Mouse (Mus musculus): ENCODE measurements at regions not wholly inside any gene's neighbourhood (a gene's known extent, or its start where the extent isn't known, plus 50 kb on each side); places are given as distances from the start of the nearest gene placed in this dataset.

- H3K4me1 ChIP-seq (replicated peaks; ENCODE audit: insufficient read depth, low read length): no peaks in the 10 kb centered on the region
- H3K9ac ChIP-seq (ENCODE audit: low read depth, low read length): no peak overlapping the region
- H3K4me2 ChIP-seq (ENCODE audit: low read length): peak overlapping the region; percentile 8; the same call in 1 of the 2 replicates
- H3K9me3 ChIP-seq (replicated peaks; ENCODE audit: low read length): no peaks in the 10 kb centered on the region
- no peak for DNase-seq (ENCODE audit: low spot score)
- H3K27ac ChIP-seq: no peak overlapping the region
- WGBS: 48% methylated on average over 14 of the region's 14 CpGs
- H3K27me3 ChIP-seq (ENCODE audit: insufficient read depth, low read length): no peaks in the 10 kb centered on the region
- ATAC-seq (replicated peaks; ENCODE audit: low FRiP score, low read depth): no peak
- no peak for TF ChIP-seq CTCF (IDR thresholded peaks at IDR 0.05; ENCODE audit: low read depth)
- H3K36me3 ChIP-seq (ENCODE audit: insufficient read depth, low read length): no peaks in the 10 kb centered on the region
- H3K4me3 ChIP-seq (replicated peaks; ENCODE audit: low read depth, low read length): no peak overlapping the region
Observed at GRCm38 (mm10) chr10:115708623-115709022, 108.0 kb upstream of the Tspan8 start.

GRCm38 (mm10) chr10:115713896-115714295 lies 102.7 kb upstream of the Tspan8 start:
- Histone ChIP-seq H3K4me2 (ENCODE audit: low read length) (no peak overlapping the region), H3K36me3 (ENCODE audit: insufficient read depth, low read length) (no peaks in the 10 kb centered on the region), H3K27me3 (ENCODE audit: insufficient read depth, low read length) (no peaks in the 10 kb centered on the region), H3K4me3 (replicated peaks; ENCODE audit: low read depth, low read length) (no peak overlapping the region), H3K4me1 (replicated peaks; ENCODE audit: insufficient read depth, low read length) (no peaks in the 10 kb centered on the region), H3K9me3 (replicated peaks; ENCODE audit: low read length) (no peaks in the 10 kb centered on the region), H3K27ac (no peak overlapping the region), H3K9ac (ENCODE audit: low read depth, low read length) (no peak overlapping the region)
- 45% methylated on average over 6 of the region's 6 CpGs for WGBS
- DNase-seq (ENCODE audit: low spot score) (peak; percentile 58), ATAC-seq (replicated peaks; ENCODE audit: low FRiP score, low read depth) (no peak)
- peak; percentile 59 for TF ChIP-seq CTCF (IDR thresholded peaks at IDR 0.05; ENCODE audit: low read depth)

GRCm38 (mm10) chr10:115716178-115716577 lies 100.5 kb upstream of the Tspan8 start:
- H3K4me2 ChIP-seq (ENCODE audit: low read length): no peak overlapping the region
- DNase-seq (ENCODE audit: low spot score): no peak

GRCm38 (mm10) chr10:115717064-115717463 lies 99.6 kb upstream of the Tspan8 start:
- H3K4me2 ChIP-seq (ENCODE audit: low read length): no peak overlapping the region
- ATAC-seq (replicated peaks; ENCODE audit: low FRiP score, low read depth) (no peak), DNase-seq (ENCODE audit: low spot score) (no peak)
- TF ChIP-seq CTCF (IDR thresholded peaks at IDR 0.05; ENCODE audit: low read depth): no peak
- no peak overlapping the region for H3K9ac ChIP-seq (ENCODE audit: low read depth, low read length)
- H3K27me3 ChIP-seq (ENCODE audit: insufficient read depth, low read length): no peaks in the 10 kb centered on the region
- no peaks in the 10 kb centered on the region for H3K9me3 ChIP-seq (replicated peaks; ENCODE audit: low read length)
- H3K27ac ChIP-seq: no peak overlapping the region
- no peaks in the 10 kb centered on the region for H3K36me3 ChIP-seq (ENCODE audit: insufficient read depth, low read length)
- no peak overlapping the region for H3K4me3 ChIP-seq (replicated peaks; ENCODE audit: low read depth, low read length)
- H3K4me1 ChIP-seq (replicated peaks; ENCODE audit: insufficient read depth, low read length): no peaks in the 10 kb centered on the region
- 91% methylated on average over 8 of the region's 8 CpGs for WGBS

More at GRCm38 (mm10) chr10:115716178-115716577, 100.5 kb upstream of the Tspan8 start:
- no peaks in the 10 kb centered on the region for H3K36me3 ChIP-seq (ENCODE audit: insufficient read depth, low read length)
- TF ChIP-seq CTCF (IDR thresholded peaks at IDR 0.05; ENCODE audit: low read depth): no peak
- H3K4me3 ChIP-seq (replicated peaks; ENCODE audit: low read depth, low read length): no peak overlapping the region
- H3K27me3 ChIP-seq (ENCODE audit: insufficient read depth, low read length): no peaks in the 10 kb centered on the region
- 28% methylated on average over 9 of the region's 9 CpGs for WGBS
- H3K9me3 ChIP-seq (replicated peaks; ENCODE audit: low read length): no peaks in the 10 kb centered on the region
- no peak overlapping the region for H3K27ac ChIP-seq
- no peaks in the 10 kb centered on the region for H3K4me1 ChIP-seq (replicated peaks; ENCODE audit: insufficient read depth, low read length)
- no peak overlapping the region for H3K9ac ChIP-seq (ENCODE audit: low read depth, low read length)
- ATAC-seq (replicated peaks; ENCODE audit: low FRiP score, low read depth): no peak

- Histone ChIP-seq H3K9ac (ENCODE audit: low read depth, low read length) (no peak overlapping the region), H3K27ac (no peak overlapping the region), H3K9me3 (replicated peaks; ENCODE audit: low read length) (no peaks in the 10 kb centered on the region), H3K27me3 (ENCODE audit: insufficient read depth, low read length) (no peaks in the 10 kb centered on the region), H3K4me2 (ENCODE audit: low read length) (no peak overlapping the region), H3K4me1 (replicated peaks; ENCODE audit: insufficient read depth, low read length) (no peaks in the 10 kb centered on the region), H3K36me3 (ENCODE audit: insufficient read depth, low read length) (no peaks in the 10 kb centered on the region), H3K4me3 (replicated peaks; ENCODE audit: low read depth, low read length) (no peak overlapping the region)
- no peak for ATAC-seq (replicated peaks; ENCODE audit: low FRiP score, low read depth)
- WGBS: 91% methylated on average over 3 of the region's 3 CpGs
- TF ChIP-seq CTCF (IDR thresholded peaks at IDR 0.05; ENCODE audit: low read depth): no peak
- no peak for DNase-seq (ENCODE audit: low spot score)
Observed at GRCm38 (mm10) chr10:115722589-115722988, 94.0 kb upstream of the Tspan8 start.

GRCm38 (mm10) chr10:115742634-115743347 lies 73.8 kb upstream of the Tspan8 start:
- Histone ChIP-seq H3K36me3 (ENCODE audit: insufficient read depth, low read length) (no peaks in the 10 kb centered on the region), H3K27ac (no peak overlapping the region), H3K4me3 (replicated peaks; ENCODE audit: low read depth, low read length) (no peak overlapping the region), H3K4me1 (replicated peaks; ENCODE audit: insufficient read depth, low read length) (no peaks in the 10 kb centered on the region), H3K9me3 (replicated peaks; ENCODE audit: low read length) (no peaks in the 10 kb centered on the region), H3K9ac (ENCODE audit: low read depth, low read length) (no peak overlapping the region), H3K27me3 (ENCODE audit: insufficient read depth, low read length) (no peaks in the 10 kb centered on the region), H3K4me2 (ENCODE audit: low read length) (no peak overlapping the region)
- ATAC-seq (replicated peaks; ENCODE audit: low FRiP score, low read depth): no peak
- DNase-seq (ENCODE audit: low spot score): no peak
- no peak for TF ChIP-seq CTCF (IDR thresholded peaks at IDR 0.05; ENCODE audit: low read depth)
- WGBS: 87% methylated on average over 10 of the region's 10 CpGs

- Histone ChIP-seq H3K9me3 (replicated peaks; ENCODE audit: low read length) (no peaks in the 10 kb centered on the region), H3K4me3 (replicated peaks; ENCODE audit: low read depth, low read length) (no peak overlapping the region), H3K27ac (no peak overlapping the region), H3K4me2 (ENCODE audit: low read length) (no peak overlapping the region), H3K4me1 (replicated peaks; ENCODE audit: insufficient read depth, low read length) (no peaks in the 10 kb centered on the region), H3K36me3 (ENCODE audit: insufficient read depth, low read length) (no peaks in the 10 kb centered on the region), H3K27me3 (ENCODE audit: insufficient read depth, low read length) (no peaks in the 10 kb centered on the region), H3K9ac (ENCODE audit: low read depth, low read length) (no peak overlapping the region)
- no peak for TF ChIP-seq CTCF (IDR thresholded peaks at IDR 0.05; ENCODE audit: low read depth)
- DNase-seq (ENCODE audit: low spot score) (no peak), ATAC-seq (replicated peaks; ENCODE audit: low FRiP score, low read depth) (no peak)
- 86% methylated on average over 2 of the region's 2 CpGs for WGBS
Observed at GRCm38 (mm10) chr10:115749844-115750243, 66.8 kb upstream of the Tspan8 start.
